Mouse (Mus musculus) small intestine, adult 2 months (tissue): ENCODE measurements around the gene Gm11172. TPM values are rescaled to one million over a fixed set of nuclear protein-coding genes. Genes with fewer than 3 reads are reported as not detected.

Source experiments
- H3K27ac ChIP-seq: fragments of 200-500 bp; 2 replicates; pipeline ENCODE4 v1.5.1; 2012; ENCODE audit warnings: low read depth, low read length, control low read depth, inconsistent platforms; ENCODE audit not compliant: insufficient read depth
- H3K27me3 ChIP-seq: fragments of 200-500 bp; 2 replicates; pipeline ENCODE4 v1.6.1; 2012; ENCODE audit warnings: mild to moderate bottlenecking, moderate library complexity, low read length, inconsistent platforms; ENCODE audit not compliant: control insufficient read depth, insufficient read depth
- H3K36me3 ChIP-seq: fragments of 200-500 bp; 2 replicates; pipeline ENCODE4 v1.6.1; 2012; ENCODE audit warnings: mild to moderate bottlenecking, low read length, control low read depth, inconsistent platforms; ENCODE audit not compliant: control insufficient read depth, insufficient read depth
- H3K4me1 ChIP-seq: fragments of 200-500 bp; 2 replicates; pipeline ENCODE4 v1.6.1; 2012; ENCODE audit warnings: low read length, inconsistent platforms, mixed read lengths; ENCODE audit not compliant: control insufficient read depth, insufficient read depth, insufficient read length
- H3K4me3 ChIP-seq: fragments of 200-500 bp; 2 replicates; pipeline ENCODE4 v1.5.1; 2012; ENCODE audit warnings: low read depth, mild to moderate bottlenecking, control low read depth, inconsistent platforms, low read length, moderate library complexity
- CTCF ChIP-seq: fragments of 200-500 bp; IDR thresholded peaks from 2 replicates; pipeline ENCODE4 v1.5.1; 2012; ENCODE audit warnings: low read depth, mild to moderate bottlenecking, control low read depth, inconsistent platforms, low read length, moderate library complexity, mixed read lengths; ENCODE audit not compliant: insufficient replicate concordance, insufficient read length; ENCODE audit errors: extremely low read depth
- POLR2A ChIP-seq: fragments of 200-500 bp; IDR thresholded peaks from 2 replicates; pipeline ENCODE4 v1.6.1; 2012; ENCODE audit warnings: low read depth, mild to moderate bottlenecking, control low read depth, inconsistent platforms, low read length, moderate library complexity
- WGBS: fragments of 180-500 bp; shearing (Covaris S2); methylation state at CpG from one replicate; pipeline ENCODE4 v1.1.7; 2018; 5-methylcytosine and 5-hydroxymethylcytosine counted together
- polyA plus RNA-seq: library from polyadenylated mRNA; depleted of rRNA; stranded (reverse); fragments of >200 nt; gene quantifications from 2 replicates; pipeline ENCODE4 v1.2.3, GENCODE M21; 2012

Gene Gm11172
- polyA plus RNA-seq, 1 experiment = not detected

- 85% methylated on average over 19 of the region's 19 CpGs for WGBS
- TF ChIP-seq POLR2A (0 out of 2 replicates have a peak, but pooled peaks have one; percentile 8), CTCF (no peak)
- Histone ChIP-seq H3K4me1 (peaks cover 24% of the 10 kb centered on the region), H3K4me3 (no peak overlapping the region), H3K27ac (peak overlapping the region; percentile 43), H3K27me3 (no peaks in the 10 kb centered on the region), H3K36me3 (no peaks in the 10 kb centered on the region)
Observed at GRCm38 (mm10) chr16:10771769-10772510, 40.8 kb upstream of the Gm11172 start.

- 91% methylated on average over 8 of the region's 8 CpGs for WGBS
- TF ChIP-seq CTCF (no peak), POLR2A (no peak)
- Histone ChIP-seq H3K27ac (no peak overlapping the region), H3K4me1 (peaks cover 24% of the 10 kb centered on the region), H3K36me3 (no peaks in the 10 kb centered on the region), H3K27me3 (no peaks in the 10 kb centered on the region), H3K4me3 (no peak overlapping the region)
Observed at GRCm38 (mm10) chr16:10773543-10773942, 39.2 kb upstream of the Gm11172 start.

GRCm38 (mm10) chr16:10774726-10775125 is 38.0 kb upstream of the Gm11172 start:
- Histone ChIP-seq H3K4me1 (peaks cover 17% of the 10 kb centered on the region; the same call in 1 of the 2 replicates), H3K36me3 (no peaks in the 10 kb centered on the region), H3K27ac (no peak overlapping the region), H3K27me3 (no peaks in the 10 kb centered on the region), H3K4me3 (no peak overlapping the region)
- TF ChIP-seq CTCF (no peak), POLR2A (no peak)
- WGBS = 30% methylated on average over 4 of the region's 4 CpGs

GRCm38 (mm10) chr16:10776322-10776721 is 36.4 kb upstream of the Gm11172 start:
- H3K4me1 ChIP-seq = peaks cover 6% of the 10 kb centered on the region; the same call in 1 of the 2 replicates
- no peak overlapping the region for H3K27ac ChIP-seq
- TF ChIP-seq POLR2A (no peak), CTCF (no peak)
- no peak overlapping the region for H3K4me3 ChIP-seq
- H3K36me3 ChIP-seq = no peaks in the 10 kb centered on the region
- no peaks in the 10 kb centered on the region for H3K27me3 ChIP-seq
- WGBS = 67% methylated on average over 7 of the region's 7 CpGs

GRCm38 (mm10) chr16:10777579-10778160 is 35.0 kb upstream of the Gm11172 start:
- Histone ChIP-seq H3K36me3 (no peaks in the 10 kb centered on the region; the same call in 1 of the 2 replicates), H3K4me3 (no peak overlapping the region), H3K27ac (no peak overlapping the region), H3K27me3 (no peaks in the 10 kb centered on the region), H3K4me1 (peaks cover 6% of the 10 kb centered on the region; the same call in 1 of the 2 replicates)
- TF ChIP-seq POLR2A (no peak), CTCF (no peak)
- 72% methylated on average over 5 of the region's 5 CpGs for WGBS

- H3K4me1 ChIP-seq = peaks cover 12% of the 10 kb centered on the region
- WGBS = 89% methylated on average over 5 of the region's 5 CpGs
- H3K27me3 ChIP-seq = no peaks in the 10 kb centered on the region
- TF ChIP-seq CTCF = no peak
- TF ChIP-seq POLR2A = no peak
- peaks cover 6% of the 10 kb centered on the region for H3K36me3 ChIP-seq
- H3K4me3 ChIP-seq = no peak overlapping the region
- H3K27ac ChIP-seq = no peak overlapping the region
Observed at GRCm38 (mm10) chr16:10780631-10781120, 32.0 kb upstream of the Gm11172 start.

- Histone ChIP-seq H3K27ac (no peak overlapping the region), H3K4me3 (no peak overlapping the region), H3K36me3 (peaks cover 6% of the 10 kb centered on the region), H3K27me3 (no peaks in the 10 kb centered on the region), H3K4me1 (peaks cover 17% of the 10 kb centered on the region)
- no peak for TF ChIP-seq POLR2A
- WGBS = 90% methylated on average over 9 of the region's 9 CpGs
Observed at GRCm38 (mm10) chr16:10781862-10782371, 30.8 kb upstream of the Gm11172 start.
